Mouse (Mus musculus): Measurements from ENCODE around the gene Sod2. TPM values are rescaled to one million over a fixed set of nuclear protein-coding genes. Genes with fewer than 3 reads are reported as not detected.
"Not testable (repeated sequence)": the region's sequence is repeated elsewhere in the genome, so short reads cannot be mapped to it uniquely, and the experiment has no call there.

Gene Sod2
- polyA plus RNA-seq, 1 experiment from 2014 or later = 98.8 TPM

- not testable (repeated sequence) for H3K4me1 ChIP-seq; H3K27ac ChIP-seq (replicated peaks); H3K9me3 ChIP-seq; H3K36me3 ChIP-seq; H3K9ac ChIP-seq (replicated peaks); ATAC-seq (ENCODE audit: low FRiP score, low read depth); H3K27me3 ChIP-seq; H3K4me2 ChIP-seq (replicated peaks); H3K4me3 ChIP-seq
- WGBS = 95% methylated on average over 4 of the region's 12 CpGs
Measured at GRCm38 (mm10) chr17:13036627-13037192, 30.1 kb downstream of the Sod2 start.

GRCm38 (mm10) chr17:13043846-13044673, 37.4 kb downstream of the Sod2 start:
- not testable (repeated sequence) for H3K4me2 ChIP-seq (replicated peaks); H3K4me1 ChIP-seq; H3K4me3 ChIP-seq; H3K9me3 ChIP-seq; H3K9ac ChIP-seq (replicated peaks); H3K27me3 ChIP-seq; H3K36me3 ChIP-seq; H3K27ac ChIP-seq (replicated peaks)
- ATAC-seq (ENCODE audit: low FRiP score, low read depth) = peak; percentile 80
- WGBS = 12% methylated on average over 4 of the region's 4 CpGs

GRCm38 (mm10) chr17:13052124-13052813, 45.6 kb downstream of the Sod2 start, which contains the start of gene Gpr31b:
Gpr31b (minus strand) TSS chr17:13052296.
- not testable (repeated sequence) for H3K9ac ChIP-seq (replicated peaks); H3K27ac ChIP-seq (replicated peaks); ATAC-seq (ENCODE audit: low FRiP score, low read depth); H3K36me3 ChIP-seq; H3K4me1 ChIP-seq; H3K27me3 ChIP-seq; H3K9me3 ChIP-seq; H3K4me3 ChIP-seq; H3K4me2 ChIP-seq (replicated peaks)
- WGBS = no CpG with 5 or more reads among the region's 8 CpGs

- not testable (repeated sequence) for H3K9me3 ChIP-seq; H3K27ac ChIP-seq (replicated peaks); H3K4me3 ChIP-seq; H3K27me3 ChIP-seq; ATAC-seq (ENCODE audit: low FRiP score, low read depth); H3K36me3 ChIP-seq; H3K4me1 ChIP-seq; H3K9ac ChIP-seq (replicated peaks); H3K4me2 ChIP-seq (replicated peaks)
- WGBS = 90% methylated on average over 4 of the region's 4 CpGs
Measured at GRCm38 (mm10) chr17:13060804-13061203, 54.2 kb downstream of the Sod2 start, which contains the start of gene Tcp10b. Tcp10b (plus strand) TSS chr17:13061104.

- WGBS = 84% methylated on average over 6 of the region's 7 CpGs
- not testable (repeated sequence) for ATAC-seq (ENCODE audit: low FRiP score, low read depth)
Measured at GRCm38 (mm10) chr17:13062882-13063281, 56.2 kb downstream of the Sod2 start.

GRCm38 (mm10) chr17:13067864-13068385, 61.3 kb downstream of the Sod2 start:
- H3K4me1 ChIP-seq; H3K36me3 ChIP-seq; H3K27ac ChIP-seq (replicated peaks); H3K27me3 ChIP-seq; H3K4me3 ChIP-seq; H3K4me2 ChIP-seq (replicated peaks); H3K9me3 ChIP-seq; ATAC-seq (ENCODE audit: low FRiP score, low read depth); H3K9ac ChIP-seq (replicated peaks): not testable (repeated sequence)
- 82% methylated on average over 1 of the region's 4 CpGs for WGBS

More at GRCm38 (mm10) chr17:13062882-13063281, 56.2 kb downstream of the Sod2 start:
- H3K4me1 ChIP-seq; H3K27me3 ChIP-seq; H3K4me2 ChIP-seq (replicated peaks); H3K36me3 ChIP-seq; H3K9ac ChIP-seq (replicated peaks); H3K4me3 ChIP-seq; H3K27ac ChIP-seq (replicated peaks); H3K9me3 ChIP-seq: not testable (repeated sequence)

GRCm38 (mm10) chr17:13069227-13069626, 62.6 kb downstream of the Sod2 start:
- H3K4me3 ChIP-seq; H3K27ac ChIP-seq (replicated peaks); H3K36me3 ChIP-seq; H3K9me3 ChIP-seq; H3K4me2 ChIP-seq (replicated peaks); H3K27me3 ChIP-seq; ATAC-seq (ENCODE audit: low FRiP score, low read depth); H3K9ac ChIP-seq (replicated peaks); H3K4me1 ChIP-seq: not testable (repeated sequence)
- WGBS = 81% methylated on average over 5 of the region's 5 CpGs

Other genes with a start within 250 kb of the Sod2 start
- 20.4 and 20.7 TPM in 2 replicates for gene Igf2r, start 237.2 kb upstream of the Sod2 start, polyA plus RNA-seq (2016; fragmentation: Nextera tagmentation; extraction: Ambion mirVana)
- 0.20 and 0.55 TPM in 2 replicates for gene Mas1, start 138.7 kb upstream of the Sod2 start, polyA plus RNA-seq (2016; fragmentation: Nextera tagmentation; extraction: Ambion mirVana)
- gene Mrgprh, start 130.8 kb upstream of the Sod2 start, polyA plus RNA-seq (2016; fragmentation: Nextera tagmentation; extraction: Ambion mirVana) = not detected in 2 replicates
- gene Pnldc1, start 96.6 kb upstream of the Sod2 start, polyA plus RNA-seq (2016; fragmentation: Nextera tagmentation; extraction: Ambion mirVana) = 1.2 and 1.8 TPM in 2 replicates
- gene Tcp1, start 91.1 kb upstream of the Sod2 start, polyA plus RNA-seq (2016; fragmentation: Nextera tagmentation; extraction: Ambion mirVana) = 455 and 463 TPM in 2 replicates
- 154 and 158 TPM in 2 replicates for gene Mrpl18, start 90.5 kb upstream of the Sod2 start, polyA plus RNA-seq (2016; fragmentation: Nextera tagmentation; extraction: Ambion mirVana)
- gene Acat3, start 66.2 kb upstream of the Sod2 start, polyA plus RNA-seq (2016; fragmentation: Nextera tagmentation; extraction: Ambion mirVana) = 1.3 and 1.4 TPM in 2 replicates
- gene Acat2, start 46.1 kb upstream of the Sod2 start, polyA plus RNA-seq (2016; fragmentation: Nextera tagmentation; extraction: Ambion mirVana) = 393 and 402 TPM in 2 replicates
- 118 and 132 TPM in 2 replicates for gene Wtap, start 12.7 kb upstream of the Sod2 start, polyA plus RNA-seq (2016; fragmentation: Nextera tagmentation; extraction: Ambion mirVana)
- not detected in 2 replicates for gene Gpr31b, start 45.5 kb downstream of the Sod2 start, polyA plus RNA-seq (2016; fragmentation: Nextera tagmentation; extraction: Ambion mirVana)
- gene Tcp10b, start 54.3 kb downstream of the Sod2 start, polyA plus RNA-seq (2016; fragmentation: Nextera tagmentation; extraction: Ambion mirVana) = not detected in 2 replicates
- not detected in 2 replicates for gene Unc93a, start 125.0 kb downstream of the Sod2 start, polyA plus RNA-seq (2016; fragmentation: Nextera tagmentation; extraction: Ambion mirVana)
- not detected in 2 replicates for gene Smok2a, start 214.3 kb downstream of the Sod2 start, polyA plus RNA-seq (2016; fragmentation: Nextera tagmentation; extraction: Ambion mirVana)
- gene Smok2b, start 223.4 kb downstream of the Sod2 start, polyA plus RNA-seq (2016; fragmentation: Nextera tagmentation; extraction: Ambion mirVana) = not detected in 2 replicates